Mouse (Mus musculus) heart, adult 8-10 months (tissue): Measurements from ENCODE around the gene Exoc4. TPM values are rescaled to one million over a fixed set of nuclear protein-coding genes. Genes with fewer than 3 reads are reported as not detected.
A peak's percentile ranks its signal among the peaks of the same experiment; 100 is the strongest.

Experiments
- DNase-seq: peaks from one replicate; pipeline ENCODE4 v3.0.0; 2022; ENCODE audit warnings: low spot score
- total RNA-seq, 4 experiments: library from RNA; stranded (reverse); gene quantifications; 2 replicates each; pipeline ENCODE4 v1.2.4; 2022

Gene Exoc4
- total RNA-seq, 4 experiments from 2014 or later = 33.9 to 40.6 (median 36.6) TPM

- DNase-seq = no peak
Measured at GRCm38 (mm10) chr6:33468480-33468879, 219.6 kb downstream of the Exoc4 start.

- DNase-seq = no peak
Measured at GRCm38 (mm10) chr6:33476134-33476533, 227.2 kb downstream of the Exoc4 start.

- no peak for DNase-seq
Measured at GRCm38 (mm10) chr6:33484568-33484967, 235.7 kb downstream of the Exoc4 start.

GRCm38 (mm10) chr6:33489788-33490187, 240.9 kb downstream of the Exoc4 start:
- no peak for DNase-seq

- DNase-seq = no peak
Measured at GRCm38 (mm10) chr6:33496141-33496855, 247.4 kb downstream of the Exoc4 start.

- DNase-seq = no peak
Measured at GRCm38 (mm10) chr6:33497348-33497747, 248.5 kb downstream of the Exoc4 start.

- no peak for DNase-seq
Measured at GRCm38 (mm10) chr6:33502388-33502787, 253.5 kb downstream of the Exoc4 start.

GRCm38 (mm10) chr6:33503381-33503780, 254.5 kb downstream of the Exoc4 start:
- no peak for DNase-seq

- DNase-seq = no peak
Measured at GRCm38 (mm10) chr6:33507134-33507533, 258.2 kb downstream of the Exoc4 start.

- no peak for DNase-seq
Measured at GRCm38 (mm10) chr6:33515391-33515790, 266.5 kb downstream of the Exoc4 start.

- DNase-seq = peak; percentile 18
Measured at GRCm38 (mm10) chr6:33516798-33517197, 267.9 kb downstream of the Exoc4 start.

- no peak for DNase-seq
Measured at GRCm38 (mm10) chr6:33517890-33518410, 269.1 kb downstream of the Exoc4 start.

GRCm38 (mm10) chr6:33525695-33526366, 276.9 kb downstream of the Exoc4 start:
- DNase-seq = no peak

GRCm38 (mm10) chr6:33540356-33540755, 291.5 kb downstream of the Exoc4 start:
- DNase-seq = no peak

GRCm38 (mm10) chr6:33542712-33543111, 293.8 kb downstream of the Exoc4 start:
- DNase-seq = no peak

- DNase-seq = no peak
Measured at GRCm38 (mm10) chr6:33551934-33552333, 303.0 kb downstream of the Exoc4 start.

- DNase-seq = no peak
Measured at GRCm38 (mm10) chr6:33560925-33561324, 312.0 kb downstream of the Exoc4 start.

- no peak for DNase-seq
Measured at GRCm38 (mm10) chr6:33561911-33562310, 313.0 kb downstream of the Exoc4 start.

GRCm38 (mm10) chr6:33575947-33576346, 327.1 kb downstream of the Exoc4 start:
- no peak for DNase-seq

- no peak for DNase-seq
Measured at GRCm38 (mm10) chr6:33608469-33608868, 359.6 kb downstream of the Exoc4 start.

- DNase-seq = no peak
Measured at GRCm38 (mm10) chr6:33613978-33614377, 365.1 kb downstream of the Exoc4 start.

GRCm38 (mm10) chr6:33618590-33618989, 369.7 kb downstream of the Exoc4 start:
- no peak for DNase-seq

- DNase-seq = no peak
Measured at GRCm38 (mm10) chr6:33620701-33621100, 371.8 kb downstream of the Exoc4 start.
